Mouse (Mus musculus) embryonic fibroblast, embryonic 13.5 days (primary cell): ENCODE data around the gene Foxn3. TPM values are rescaled to one million over a fixed set of nuclear protein-coding genes. Genes with fewer than 3 reads are reported as not detected.

ENCODE experiments used
- H3K27ac ChIP-seq: 2 replicates; pipeline ENCODE4 v1.5.1; 2012; ENCODE audit warnings: low read length, control low read depth, inconsistent platforms; ENCODE audit not compliant: insufficient read depth
- H3K4me1 ChIP-seq: 2 replicates; pipeline ENCODE4 v1.6.1; 2011; ENCODE audit warnings: low read length; ENCODE audit not compliant: control insufficient read depth, insufficient read depth
- H3K4me3 ChIP-seq: 2 replicates; pipeline ENCODE4 v1.5.1; 2011; ENCODE audit warnings: mild to moderate bottlenecking, control low read depth, low read length; ENCODE audit not compliant: insufficient read depth
- CTCF ChIP-seq: IDR thresholded peaks from 2 replicates; pipeline ENCODE4 v1.5.1; 2011; ENCODE audit warnings: mild to moderate bottlenecking, control low read depth, low read length, moderate library complexity, borderline replicate concordance; ENCODE audit not compliant: insufficient read depth
- POLR2A ChIP-seq: IDR thresholded peaks from 2 replicates; pipeline ENCODE4 v1.6.1; 2011; ENCODE audit warnings: low read depth, mild to moderate bottlenecking, control low read depth, low read length, moderate library complexity
- polyA plus RNA-seq: library from polyadenylated mRNA; stranded (reverse); fragments of >200 nt; gene quantifications from 2 replicates; pipeline ENCODE4 v1.2.4, GENCODE M21; 2011; ENCODE audit warnings: low read depth; ENCODE audit not compliant: missing spikeins, insufficient read length

The Foxn3 gene
- polyA plus RNA-seq, 1 experiment = 59.0 TPM

DNA sequence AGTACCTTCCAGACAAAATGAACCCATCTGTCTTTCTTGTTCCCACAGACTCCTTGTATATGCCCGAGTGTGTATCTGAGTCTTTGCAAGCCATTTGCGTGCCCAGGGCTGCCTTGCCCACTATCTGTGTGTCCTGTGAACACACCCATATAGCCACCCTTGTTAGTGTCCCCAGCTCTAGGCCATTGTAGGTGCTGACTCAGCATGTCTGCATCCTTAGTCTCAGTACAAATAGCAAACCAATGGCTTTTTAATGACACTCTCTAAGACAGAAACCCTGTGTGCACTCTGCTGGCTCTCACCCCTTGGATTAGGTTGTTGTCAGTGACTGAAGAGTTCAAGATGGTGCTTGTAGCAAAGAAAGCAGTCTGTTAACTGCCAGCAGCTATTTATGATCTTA, 33.0 kb upstream of the Foxn3 start:
- TF ChIP-seq POLR2A (no peak), CTCF (no peak)
- H3K4me1 ChIP-seq = no peaks in the 10 kb centered on the region
- H3K27ac ChIP-seq = no peak overlapping the region
- no peak overlapping the region for H3K4me3 ChIP-seq

DNA sequence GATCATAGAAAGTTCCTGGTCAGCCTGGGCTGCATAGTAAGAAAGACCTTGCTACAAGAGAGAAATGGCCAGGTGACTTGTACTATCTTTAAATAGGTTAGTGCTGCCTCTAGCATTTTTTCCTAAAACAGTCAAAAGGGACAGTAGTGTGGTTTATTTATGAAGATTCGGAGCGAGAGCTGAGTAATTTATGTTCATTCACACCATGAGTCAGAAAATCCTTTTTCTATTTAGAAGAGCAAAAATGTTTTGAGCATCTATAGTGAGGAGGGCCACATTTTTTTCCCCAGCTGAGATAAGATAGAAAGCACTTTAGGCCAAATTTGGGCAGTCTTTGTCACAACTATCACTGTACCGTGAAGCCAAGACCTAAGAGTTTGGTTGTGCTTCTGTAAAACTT, 24.0 kb upstream of the Foxn3 start:
- H3K27ac ChIP-seq = no peak overlapping the region
- TF ChIP-seq CTCF (no peak), POLR2A (no peak)
- H3K4me3 ChIP-seq = no peak overlapping the region
- H3K4me1 ChIP-seq = no peaks in the 10 kb centered on the region

DNA sequence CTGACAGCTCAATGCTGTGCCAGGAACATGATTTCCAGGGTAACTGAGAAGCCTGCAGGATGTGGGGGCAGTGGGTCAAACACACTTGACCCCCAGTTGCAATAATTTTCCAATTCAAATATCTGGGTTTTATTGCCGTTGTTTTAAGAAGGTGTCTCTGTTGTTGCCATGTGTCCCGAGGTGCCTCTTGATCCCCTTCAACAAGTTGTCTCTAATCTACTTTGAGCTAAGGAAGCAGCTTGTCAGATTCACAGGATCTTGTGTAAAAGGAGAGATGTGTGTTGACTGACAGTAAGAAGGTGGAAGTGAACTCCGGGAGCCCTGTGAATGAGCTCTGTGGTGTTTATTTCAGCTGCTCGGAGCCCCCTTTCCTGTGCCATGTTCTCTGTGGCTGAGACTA, 16.6 kb upstream of the Foxn3 start:
- TF ChIP-seq POLR2A = no peak
- TF ChIP-seq CTCF = no peak
- H3K27ac ChIP-seq = no peak overlapping the region
- no peaks in the 10 kb centered on the region for H3K4me1 ChIP-seq
- H3K4me3 ChIP-seq = no peak overlapping the region

DNA sequence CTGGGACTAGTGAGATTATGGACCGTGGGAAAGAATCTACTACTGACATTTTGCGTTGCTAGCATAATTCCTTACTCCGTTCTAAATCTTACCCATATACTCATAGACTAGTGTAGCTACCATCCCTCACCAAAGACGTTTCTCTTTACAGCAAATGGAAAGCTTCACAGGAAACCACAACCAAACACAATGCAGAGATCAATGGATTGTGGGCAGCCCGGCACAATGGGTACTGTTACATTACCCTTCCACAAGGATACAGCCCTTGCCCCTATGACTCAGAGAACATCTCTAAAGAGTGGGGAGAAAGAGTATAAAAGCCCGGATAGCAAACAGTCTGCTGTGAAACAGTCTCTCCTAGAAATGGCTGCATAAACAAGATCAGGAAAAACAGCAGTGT, 13.3 kb upstream of the Foxn3 start:
- TF ChIP-seq POLR2A (no peak), CTCF (no peak)
- H3K4me1 ChIP-seq = no peaks in the 10 kb centered on the region
- H3K27ac ChIP-seq = no peak overlapping the region
- H3K4me3 ChIP-seq = no peak overlapping the region

DNA sequence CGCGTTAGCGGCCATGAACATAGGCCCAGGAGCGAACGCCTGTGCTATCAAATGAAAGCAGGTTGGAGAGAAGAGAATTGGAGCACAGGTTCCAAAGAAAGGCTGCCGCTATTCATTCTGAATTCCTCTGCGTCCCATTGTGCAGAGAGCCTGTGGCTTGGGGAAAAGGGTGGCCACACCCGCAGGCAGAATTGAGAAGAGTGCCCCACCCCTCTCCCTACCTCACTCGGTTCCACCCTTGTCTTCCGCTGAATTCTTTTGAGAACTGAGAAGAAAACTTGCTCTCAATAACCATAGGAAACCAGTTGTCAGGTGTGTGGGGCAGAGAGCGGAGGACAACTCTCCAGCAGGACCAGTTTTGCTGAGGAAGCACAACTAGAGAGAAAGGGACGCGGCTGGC, 10.9 kb upstream of the Foxn3 start:
- Histone ChIP-seq H3K4me1 (no peaks in the 10 kb centered on the region), H3K4me3 (no peak overlapping the region), H3K27ac (no peak overlapping the region)
- no peak for TF ChIP-seq CTCF
- TF ChIP-seq POLR2A = no peak

DNA sequence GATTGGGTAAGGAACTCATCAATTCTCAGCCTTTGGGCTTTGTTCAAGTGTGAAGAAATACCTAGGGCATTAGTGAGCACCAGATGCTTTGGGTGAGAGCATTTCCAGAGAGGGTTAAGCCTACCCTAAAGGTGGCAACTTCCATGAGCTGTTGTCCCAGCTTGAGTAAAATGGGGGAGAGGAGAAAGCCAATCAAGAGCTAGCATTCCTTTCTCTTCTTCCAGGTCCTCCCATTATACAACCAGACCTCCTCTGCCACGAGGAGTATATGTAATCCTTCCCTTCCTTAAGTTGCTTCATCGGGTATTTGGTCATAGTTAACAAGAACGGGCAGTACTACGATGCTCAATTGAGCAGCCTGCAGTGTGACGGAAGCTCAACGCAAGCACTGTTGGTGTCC, 9.7 kb upstream of the Foxn3 start:
- H3K4me3 ChIP-seq = no peak overlapping the region
- H3K4me1 ChIP-seq = no peaks in the 10 kb centered on the region
- H3K27ac ChIP-seq = no peak overlapping the region
- TF ChIP-seq CTCF (no peak), POLR2A (no peak)

DNA sequence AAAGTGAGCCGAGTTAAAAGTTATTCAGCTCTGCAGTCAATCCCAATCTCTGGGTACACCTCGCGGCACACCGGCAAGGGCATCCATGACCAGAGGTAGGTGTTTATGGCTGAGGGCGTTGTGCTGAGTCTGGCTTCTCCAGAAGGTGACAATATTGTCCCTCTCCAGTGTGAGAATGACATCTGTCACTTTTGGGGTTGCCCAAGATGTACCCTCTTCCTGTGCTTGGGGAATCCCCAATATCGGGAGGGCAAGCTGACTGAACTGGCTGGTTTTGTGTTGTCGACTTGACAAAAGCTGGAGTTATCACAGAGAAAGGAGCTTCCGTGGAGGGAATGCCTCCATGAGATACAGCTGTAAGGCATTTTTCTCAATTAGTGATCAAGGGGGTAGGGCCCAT, 8.6 kb upstream of the Foxn3 start:
- TF ChIP-seq CTCF = no peak
- TF ChIP-seq POLR2A = no peak
- Histone ChIP-seq H3K4me1 (no peaks in the 10 kb centered on the region), H3K4me3 (no peak overlapping the region), H3K27ac (no peak overlapping the region)

DNA sequence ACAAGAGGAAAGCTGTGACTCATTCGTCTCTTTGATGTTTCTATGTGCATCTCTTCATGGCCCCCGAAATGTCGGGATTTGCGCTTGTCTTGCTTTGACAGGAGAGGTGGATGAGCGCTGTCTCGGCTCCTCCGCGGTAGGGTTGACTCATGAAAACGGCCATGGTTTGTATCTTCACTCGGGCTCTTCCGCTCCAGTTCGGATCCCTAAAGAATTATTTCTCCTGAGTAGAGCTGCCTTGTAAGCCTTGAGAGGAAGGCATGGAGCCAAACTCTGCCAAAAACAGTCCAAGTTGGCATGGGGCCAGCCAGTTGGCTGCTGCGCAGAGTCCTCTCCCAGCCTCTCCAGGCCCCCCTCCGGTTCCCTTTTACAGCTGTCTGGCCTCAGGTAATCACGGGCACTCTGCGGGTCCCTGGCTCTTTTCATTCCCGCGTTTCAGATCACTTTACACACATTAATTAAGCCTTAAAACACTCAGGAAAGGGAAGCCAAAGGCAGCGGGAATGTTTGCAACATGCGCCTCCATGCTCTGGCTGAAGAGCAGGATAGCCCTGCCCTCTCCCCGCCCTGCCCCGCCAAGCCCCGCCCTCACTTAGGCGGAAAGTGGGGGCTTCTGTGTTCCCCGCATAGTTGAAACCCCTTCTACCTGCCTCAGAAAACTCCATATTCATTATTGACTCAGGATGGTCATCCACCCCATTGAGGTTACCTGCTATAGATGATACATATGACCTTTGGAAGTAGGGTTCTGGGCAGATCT, 7.0 kb upstream of the Foxn3 start:
- Histone ChIP-seq H3K4me3 (no peak overlapping the region), H3K4me1 (no peaks in the 10 kb centered on the region), H3K27ac (no peak overlapping the region)
- no peak for TF ChIP-seq CTCF
- TF ChIP-seq POLR2A = no peak

DNA sequence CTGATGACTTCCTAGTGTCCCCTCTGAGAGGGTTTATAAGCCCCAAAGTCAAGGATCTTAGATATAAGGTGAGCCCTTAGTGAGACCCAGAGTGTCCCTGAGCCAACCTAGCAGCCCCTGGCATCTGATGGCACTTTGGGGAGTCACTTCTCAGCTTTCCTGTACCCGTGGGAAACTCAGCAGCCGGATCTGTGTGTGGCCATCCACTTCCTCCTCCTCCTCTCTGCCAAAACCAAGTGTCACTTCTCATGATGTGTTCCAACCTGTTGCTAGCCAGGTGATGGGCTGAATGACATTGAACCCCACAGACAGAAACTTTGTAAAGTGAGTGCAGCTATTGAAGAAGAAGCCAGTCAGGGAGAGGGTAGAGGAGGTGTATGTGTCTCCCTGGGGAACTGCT, 2.2 kb upstream of the Foxn3 start:
- Histone ChIP-seq H3K4me1 (peaks cover 2% of the 10 kb centered on the region; the same call in 1 of the 2 replicates), H3K27ac (no peak overlapping the region)
- TF ChIP-seq CTCF (no peak), POLR2A (no peak)

DNA sequence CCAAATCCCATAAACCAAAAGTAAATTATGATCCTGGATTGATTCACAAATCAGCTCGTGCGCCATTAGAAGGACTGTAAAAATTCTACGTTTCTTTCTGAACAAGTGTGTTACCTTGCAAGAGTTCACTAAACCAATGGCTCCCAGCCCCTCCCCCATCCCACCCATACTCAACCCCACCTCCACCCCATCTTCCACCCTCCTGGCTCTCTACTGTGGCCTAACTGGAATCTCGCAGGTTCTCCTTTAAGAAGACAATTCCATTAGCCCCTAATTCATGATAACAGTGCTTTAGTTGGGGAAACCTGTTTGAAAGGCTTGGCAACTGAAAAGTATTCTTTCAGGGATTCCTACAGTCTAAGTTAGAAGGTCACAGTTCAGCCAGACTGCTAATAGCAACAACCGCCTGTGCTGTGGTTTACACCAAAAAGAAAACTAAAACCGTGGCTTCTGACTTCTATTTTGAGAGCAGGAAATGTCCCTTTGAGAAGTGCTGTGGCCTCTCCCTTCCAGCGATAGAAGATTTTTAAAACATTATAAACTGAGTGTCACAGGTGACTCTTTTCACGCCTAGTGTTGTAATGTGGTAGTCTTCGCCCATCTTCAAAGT, 1.0 kb upstream of the Foxn3 start:
- no peak overlapping the region for H3K27ac ChIP-seq
- peaks cover 2% of the 10 kb centered on the region; the same call in 1 of the 2 replicates for H3K4me1 ChIP-seq
- H3K4me3 ChIP-seq = no peak overlapping the region
- no peak for TF ChIP-seq POLR2A
- TF ChIP-seq CTCF = no peak

More for the DNA sequence above, 2.2 kb upstream of the Foxn3 start:
- H3K4me3 ChIP-seq = no peak overlapping the region

DNA sequence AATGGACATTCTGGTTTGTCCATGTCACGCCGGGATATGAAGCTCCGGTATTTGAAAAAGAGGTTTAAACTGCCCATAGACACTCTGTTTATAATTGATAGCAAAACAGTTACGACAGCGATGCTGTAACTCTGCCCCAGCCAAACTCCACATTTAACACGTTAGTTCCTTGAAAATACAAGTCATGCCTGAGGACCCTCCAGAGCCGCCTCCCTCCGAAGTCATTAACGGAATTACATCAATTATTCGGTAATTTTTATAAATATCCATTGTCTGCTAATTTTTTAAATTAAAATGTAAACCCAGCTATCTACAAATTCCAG, 554 bp downstream of the Foxn3 start:
- no peak overlapping the region for H3K27ac ChIP-seq
- no peak for TF ChIP-seq POLR2A
- no peak for TF ChIP-seq CTCF
- peaks cover 2% of the 10 kb centered on the region; the same call in 1 of the 2 replicates for H3K4me1 ChIP-seq
- peak overlapping the region; percentile 88 for H3K4me3 ChIP-seq
